In genomic region chr10:123346301-123346700, GRCm38 (mm10) we compare ENCODE assay signal across 24 mouse cellular contexts.
DNase-seq lines count a peak whose midpoint lies in the region; ATAC-seq and TF ChIP-seq lines count a peak whose summit lies in the region.
"Had no signal": no experiment of that assay in that cellular context is flagged by ENCODE, and none has a peak within 500 bp of the region (broad histone marks: within the 10 kb centered on the region; RNA-seq: fewer than 3 reads in every experiment).

No protein-coding gene starts in this region.

- no peak overlapping the region for H3K4me3 ChIP-seq in kidney, adult 2 months (ENCODE audit: insufficient read depth, low read depth, low read length)
- H3K4me3 ChIP-seq in kidney, embryonic 15.5 days (replicated peaks) = no peak overlapping the region
- H3K4me3 ChIP-seq: embryonic facial prominence, embryonic 10.5 days; embryonic facial prominence, embryonic 12.5 days; forebrain, embryonic 13.5 days; forebrain, embryonic 15.5 days had no signal

- H3K9me3 ChIP-seq in kidney, embryonic 15.5 days (replicated peaks) = no peaks in the 10 kb centered on the region
- H3K9me3 ChIP-seq: embryonic facial prominence, embryonic 10.5 days; embryonic facial prominence, embryonic 12.5 days; forebrain, embryonic 13.5 days; forebrain, embryonic 15.5 days had no signal

- H3K36me3 ChIP-seq in kidney, adult 2 months (ENCODE audit: control insufficient read depth, insufficient read depth, low read length) = no peaks in the 10 kb centered on the region
- H3K36me3 ChIP-seq in kidney, embryonic 15.5 days = no peaks in the 10 kb centered on the region
- H3K36me3 ChIP-seq: embryonic facial prominence, embryonic 10.5 days; embryonic facial prominence, embryonic 12.5 days; forebrain, embryonic 15.5 days; G1E had no signal

- TF ChIP-seq POLR2A in kidney, adult 2 months (IDR thresholded peaks at IDR 0.05; ENCODE audit: low read depth, low read length) = no peak

- TF ChIP-seq CTCF in kidney, adult 2 months (conservative IDR thresholded peaks at IDR 0.05; ENCODE audit: insufficient read depth, insufficient read length, low read depth, low read length) = no peak

- H3K4me1 ChIP-seq in kidney, adult 2 months (ENCODE audit: control insufficient read depth, insufficient read depth, low read length) = no peaks in the 10 kb centered on the region
- H3K4me1 ChIP-seq in kidney, embryonic 15.5 days = no peaks in the 10 kb centered on the region
- H3K4me1 ChIP-seq: embryonic facial prominence, embryonic 10.5 days; embryonic facial prominence, embryonic 12.5 days; forebrain, embryonic 13.5 days; forebrain, embryonic 15.5 days had no signal

- H3K9ac ChIP-seq in kidney, embryonic 15.5 days = no peak overlapping the region
- H3K9ac ChIP-seq: embryonic facial prominence, embryonic 12.5 days; forebrain, embryonic 13.5 days; forebrain, embryonic 15.5 days had no signal

- no peak overlapping the region for H3K27ac ChIP-seq in kidney, adult 2 months (ENCODE audit: insufficient read depth, low read depth, low read length)
- no peak overlapping the region for H3K27ac ChIP-seq in kidney, embryonic 15.5 days
- H3K27ac ChIP-seq: embryonic facial prominence, embryonic 10.5 days; embryonic facial prominence, embryonic 12.5 days; forebrain, embryonic 13.5 days; forebrain, embryonic 15.5 days had no signal

- H3K4me2 ChIP-seq in kidney, embryonic 15.5 days = no peak overlapping the region
- H3K4me2 ChIP-seq: embryonic facial prominence, embryonic 12.5 days; forebrain, embryonic 13.5 days; forebrain, embryonic 15.5 days had no signal

- peak; percentile 34 for DNase-seq in heart, adult 11 months
- DNase-seq in heart, postnatal 4 days = no peak
- peak; percentile 66 for DNase-seq in kidney, adult 2 months
- no peak for DNase-seq in kidney, postnatal 4 days
- peak; percentile 74 for DNase-seq in kidney, adult 9 months
- DNase-seq: adrenal gland, adult 8-10 months; adrenal gland, postnatal 14 days; adrenal gland, postnatal 36 days; B cell, adult 2 months; cerebellum, adult 11-12 months; cerebellum, adult 2 months; cerebellum, adult 9-10 months; cerebellum, postnatal 10 days; cerebellum, postnatal 25 days had no signal

- WGBS in kidney, adult 2 months = 67% methylated on average over 8 of the region's 8 CpGs
- WGBS in kidney, embryonic 15.5 days = 93% methylated on average over 8 of the region's 8 CpGs

- no peaks in the 10 kb centered on the region for H3K27me3 ChIP-seq in kidney, adult 2 months (replicated peaks; ENCODE audit: control insufficient read depth, insufficient read depth, low read length)
- no peaks in the 10 kb centered on the region for H3K27me3 ChIP-seq in kidney, embryonic 15.5 days
- H3K27me3 ChIP-seq: CH12.LX; embryonic facial prominence, embryonic 12.5 days; forebrain, embryonic 13.5 days; forebrain, embryonic 15.5 days; Patski had no signal

- no peak for ATAC-seq in kidney, embryonic 15.5 days (replicated peaks; ENCODE audit: low FRiP score)
- ATAC-seq: activated CD4-positive, CD25-positive, alpha-beta regulatory T cell, adult 4 months; CD4-positive, CD25-positive, alpha-beta regulatory T cell, adult 4 months; forebrain, embryonic 13.5 days; forebrain, embryonic 15.5 days; Patski had no signal

Comparison
In these comparisons a context has a peak if more than half of its experiments do, and no peak if none do; other contexts are left out.
1. DNase-seq: peak in heart, adult 11 months (single experiment), kidney, adult 2 months (single experiment) and kidney, adult 9 months (single experiment); none in heart, postnatal 4 days (single experiment) and kidney, postnatal 4 days (0 of 2).